Mouse (Mus musculus): ENCODE data around the gene Rbm17.

Rbm17 gene

DNA sequence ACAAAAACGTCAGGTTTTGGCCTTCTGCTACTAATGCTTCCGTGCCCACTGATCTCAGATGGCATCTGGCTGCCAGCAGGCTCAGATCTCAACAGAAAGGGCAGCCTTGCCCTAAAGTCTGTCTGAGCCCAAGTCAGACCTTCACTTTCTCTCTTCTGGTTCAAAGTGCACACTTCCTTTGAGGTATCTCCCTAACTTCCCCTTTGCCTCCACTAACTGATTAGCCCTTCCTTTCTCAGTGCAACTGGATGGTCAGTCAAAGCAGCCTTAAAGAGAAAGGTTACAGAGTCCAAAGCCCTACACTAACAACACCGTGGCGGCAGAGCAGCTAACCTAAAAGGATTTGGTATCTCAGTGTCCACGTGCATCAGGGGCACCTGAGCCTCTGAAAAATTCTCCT, 59.6 kb downstream of the Rbm17 start:
- 77% methylated on average over 5 of the region's 5 CpGs for WGBS

DNA sequence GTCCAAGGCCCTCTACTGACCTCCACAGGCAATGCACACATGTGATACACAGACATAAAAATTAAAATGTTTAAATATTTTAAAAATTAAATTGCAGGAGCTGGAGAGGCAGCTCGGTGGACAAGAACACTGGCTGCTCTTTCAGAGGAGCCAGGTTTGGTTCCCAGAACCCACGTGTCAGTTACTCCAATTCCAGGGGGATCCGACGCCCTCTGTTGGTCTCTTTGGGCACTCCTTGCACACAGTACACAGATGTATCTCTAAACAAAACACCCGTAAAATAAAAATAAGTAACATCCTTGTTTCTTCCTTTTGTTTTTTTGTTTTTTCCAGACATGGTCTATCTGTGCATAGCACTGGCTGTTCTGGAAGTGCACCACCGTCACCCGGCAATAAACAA, 60.8 kb downstream of the Rbm17 start:
- 77% methylated on average over 7 of the region's 7 CpGs for whole genome bisulfite sequencing

DNA sequence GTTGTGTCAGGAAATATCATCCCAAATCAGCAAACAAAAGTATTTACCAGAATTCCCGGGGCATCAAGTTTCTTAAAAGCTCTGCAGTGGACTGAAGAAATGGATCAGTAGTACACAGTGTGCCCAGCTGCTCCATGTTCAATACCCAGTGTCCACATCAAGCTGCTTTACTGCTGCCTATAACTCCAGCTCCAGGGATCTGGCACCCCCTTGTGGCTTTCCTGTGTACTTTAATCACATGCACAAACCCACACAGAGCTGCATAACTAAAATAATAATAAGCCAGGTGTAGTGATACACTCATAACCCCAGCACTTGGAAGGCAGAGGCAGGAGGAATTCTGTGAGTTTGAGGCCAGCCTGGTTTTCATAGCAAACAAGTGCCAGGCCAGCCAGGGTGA, 61.3 kb downstream of the Rbm17 start:
- WGBS = 77% methylated on average over 1 of the region's 1 CpGs

DNA sequence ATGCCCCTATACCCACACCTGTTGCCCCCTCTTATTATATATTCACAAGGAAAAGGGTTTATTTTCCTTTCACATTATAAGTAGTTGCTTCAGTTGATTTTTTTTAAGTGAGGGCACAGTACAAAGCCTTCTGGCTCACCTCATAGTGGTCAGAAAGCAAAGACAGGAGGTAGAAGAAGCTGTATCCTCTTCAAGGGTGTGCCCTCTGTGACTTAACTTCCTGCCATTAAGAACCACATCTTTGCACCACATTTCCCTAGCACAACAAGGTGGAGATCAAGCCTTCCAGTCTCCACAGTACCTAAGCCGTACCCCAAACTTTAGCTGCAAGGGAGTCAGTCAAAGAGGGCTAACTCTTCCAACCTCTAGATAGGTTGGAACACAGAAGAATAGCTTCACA, 61.8 kb downstream of the Rbm17 start:
- WGBS = 100% methylated on average over 1 of the region's 1 CpGs

DNA sequence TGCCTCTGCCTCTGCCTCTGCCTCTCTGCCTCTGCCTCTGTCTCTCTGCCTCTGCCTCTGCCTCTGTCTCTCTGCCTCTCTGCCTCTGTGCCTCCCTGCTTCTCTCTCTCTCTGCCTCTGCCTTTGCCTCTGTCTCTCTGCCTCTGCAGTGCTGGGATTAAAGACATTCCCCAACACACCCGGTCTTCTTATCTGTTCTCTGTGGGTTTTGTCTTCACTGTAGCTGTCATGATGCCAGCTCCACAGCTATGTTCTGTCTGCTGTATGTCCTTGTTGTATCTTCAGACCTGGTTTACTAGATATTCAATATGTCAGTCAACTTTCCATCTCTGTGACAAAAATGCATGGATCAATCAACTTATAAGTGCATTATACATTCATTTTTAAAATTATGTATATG, 62.4 kb downstream of the Rbm17 start:
- WGBS = 38% methylated on average over 1 of the region's 1 CpGs

DNA sequence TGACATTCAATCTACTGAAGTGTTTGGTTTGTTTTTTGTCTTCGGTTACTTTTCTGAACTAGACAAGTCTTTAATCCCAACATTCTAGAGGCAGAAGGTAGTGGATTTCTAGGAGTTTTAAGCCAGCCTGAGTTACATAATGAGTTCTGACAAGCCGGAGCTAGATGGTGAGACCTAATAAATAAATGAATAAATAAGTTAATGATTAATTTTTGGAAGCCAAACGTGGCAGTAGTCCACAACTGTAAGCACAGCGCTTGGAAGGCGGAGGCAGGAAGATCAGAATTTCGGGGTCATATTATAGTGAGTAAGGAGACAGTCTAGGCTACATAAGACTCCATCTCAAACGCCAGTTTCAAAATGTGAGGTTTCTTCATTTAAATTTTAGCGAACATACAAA, 68.0 kb downstream of the Rbm17 start:
- WGBS = 66% methylated on average over 8 of the region's 8 CpGs

Measured in cerebral cortex, adult 2 months (tissue).